Mouse (Mus musculus): ENCODE results near the gene Myo1a. TPM values are rescaled to one million over a fixed set of nuclear protein-coding genes. Genes with fewer than 3 reads are reported as not detected.
"Not testable (repeated sequence)": the region's sequence is repeated elsewhere in the genome, so short reads cannot be mapped to it uniquely, and the experiment has no call there.

Myo1a gene
- polyA plus RNA-seq, 1 experiment from 2014 or later: 0.73 TPM

DNA sequence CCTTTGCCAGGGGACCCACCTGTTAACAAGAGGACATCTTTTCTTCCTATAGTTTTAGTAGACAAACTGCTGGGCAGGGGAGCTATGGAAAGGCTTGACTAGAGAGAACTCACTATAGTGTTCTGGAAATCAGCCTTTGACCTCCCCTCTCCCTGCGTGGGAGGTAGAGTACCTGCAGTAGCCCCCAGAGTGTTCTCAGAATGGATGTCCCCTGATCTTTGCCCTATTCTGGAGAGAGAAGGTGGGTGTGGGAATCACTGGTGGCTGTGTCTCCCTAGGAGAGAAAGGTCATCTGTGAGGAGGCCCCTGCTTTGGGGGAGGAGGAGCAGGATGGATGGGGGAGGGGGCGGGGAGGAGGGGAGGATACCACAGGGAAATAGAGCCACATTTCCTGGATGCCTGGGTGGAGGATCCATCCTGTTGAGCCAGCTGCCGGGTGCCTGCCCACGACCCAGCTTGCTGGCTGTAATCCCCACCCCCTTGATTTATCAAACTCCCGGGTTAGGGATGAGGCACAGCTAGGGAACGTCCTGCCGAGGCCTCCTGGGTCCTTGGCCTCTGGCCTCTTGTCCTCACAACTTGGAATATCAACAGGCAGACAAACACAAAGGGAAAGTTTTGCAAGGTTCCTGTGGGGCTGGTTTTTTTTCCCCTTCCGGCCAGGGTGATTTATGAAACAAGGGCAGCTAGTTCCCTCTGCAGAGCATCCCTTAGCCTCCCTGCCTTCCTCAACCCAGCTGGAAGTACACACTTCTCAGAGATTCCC lies 44.1 kb downstream of the Myo1a start:
- H3K9ac ChIP-seq (ENCODE audit: low read depth, low read length): no peak overlapping the region

DNA sequence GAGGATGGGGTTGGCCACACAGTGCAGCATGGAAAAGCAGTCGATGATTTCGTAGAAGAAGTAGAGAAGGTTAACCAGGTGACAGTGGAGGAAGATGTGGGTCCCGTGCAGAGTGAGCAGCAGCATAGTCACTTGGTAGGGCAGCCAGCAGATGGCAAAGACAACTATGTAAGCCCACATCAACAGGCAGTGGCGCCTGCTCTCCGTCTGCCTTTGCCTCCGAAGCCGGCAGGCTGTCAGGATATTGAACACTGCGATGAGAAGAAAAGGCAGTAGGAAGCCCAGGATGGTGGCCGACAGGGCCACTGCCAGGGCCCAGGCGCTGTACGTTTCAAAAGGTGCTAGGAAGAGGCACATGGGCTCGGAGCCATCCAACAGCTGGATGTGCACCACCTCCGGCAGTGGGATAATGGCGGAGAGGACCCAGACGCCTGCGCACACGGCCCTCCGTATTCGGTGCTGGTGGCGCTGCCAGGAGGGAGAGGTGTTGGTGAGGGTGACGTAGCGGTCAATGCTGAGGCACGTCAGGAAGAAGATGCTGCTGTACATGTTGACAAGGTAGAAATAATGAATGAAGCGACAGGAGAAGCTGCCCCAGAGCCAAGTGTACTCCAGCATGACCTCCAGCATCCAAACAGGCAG lies 45.3 kb downstream of the Myo1a start:
- ATAC-seq: no peak
- Histone ChIP-seq H3K9ac (ENCODE audit: low read depth, low read length) (peak overlapping the region; percentile 24), H3K27me3 (replicated peaks; ENCODE audit: control insufficient read depth, insufficient read depth, low read length) (no peaks in the 10 kb centered on the region)

More for the DNA sequence above, 44.1 kb downstream of the Myo1a start:
- peaks cover 2% of the 10 kb centered on the region; the same call in 1 of the 2 replicates for H3K4me1 ChIP-seq (ENCODE audit: control insufficient read depth, insufficient read depth, low read depth, low read length)
- peaks cover 13% of the 10 kb centered on the region for H3K36me3 ChIP-seq (ENCODE audit: control insufficient read depth, insufficient read depth, low read length)
- H3K9me3 ChIP-seq (ENCODE audit: control insufficient read depth, low read length): no peaks in the 10 kb centered on the region
- no peaks in the 10 kb centered on the region for H3K27me3 ChIP-seq (replicated peaks; ENCODE audit: control insufficient read depth, insufficient read depth, low read length)
- peak overlapping the region; percentile 49 for H3K4me2 ChIP-seq (ENCODE audit: low read length)
- WGBS: 8% methylated on average over 8 of the region's 8 CpGs
- H3K27ac ChIP-seq (ENCODE audit: low read depth, low read length): no peak overlapping the region
- ATAC-seq: no peak
- H3K4me3 ChIP-seq (ENCODE audit: low read length): no peak overlapping the region

DNA sequence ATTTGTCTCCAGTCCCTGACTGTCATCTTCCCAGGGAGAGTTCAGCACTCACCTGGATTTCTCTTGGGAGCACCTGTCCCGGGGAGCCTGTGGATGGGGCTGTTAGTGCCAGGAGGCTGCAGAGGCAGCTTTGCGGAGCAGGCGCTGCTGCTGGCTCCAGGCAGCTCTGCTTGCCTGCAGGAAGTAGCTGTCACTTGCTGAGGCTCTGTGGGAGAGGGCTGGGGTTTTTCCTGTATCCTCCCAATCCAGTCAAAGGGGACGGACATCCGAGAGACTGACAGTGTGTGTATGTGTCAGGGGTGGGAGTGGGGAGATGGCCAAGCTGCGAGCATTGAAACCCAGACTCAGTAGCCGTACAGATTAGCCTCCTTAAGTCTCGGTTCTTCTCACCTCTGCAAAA lies 46.6 kb downstream of the Myo1a start, which contains the start of gene Gpr182:
Gene Gpr182, minus strand, starts transcription at position 185 of the 400 bp plus-strand sequence.
- WGBS: 62% methylated on average over 8 of the region's 8 CpGs
- Histone ChIP-seq H3K4me2 (ENCODE audit: low read length) (peak within 1 kb of the TSS; percentile 49), H3K4me1 (ENCODE audit: control insufficient read depth, insufficient read depth, low read depth, low read length) (peaks cover 2% of the 10 kb centered on the region; the same call in 1 of the 2 replicates), H3K9me3 (ENCODE audit: control insufficient read depth, low read length) (no peaks in the 10 kb centered on the region), H3K36me3 (ENCODE audit: control insufficient read depth, insufficient read depth, low read length) (peaks cover 4% of the 10 kb centered on the region; the same call in 1 of the 2 replicates), H3K27ac (ENCODE audit: low read depth, low read length) (no peak within 1 kb of the TSS), H3K27me3 (replicated peaks; ENCODE audit: control insufficient read depth, insufficient read depth, low read length) (no peaks in the 10 kb centered on the region), H3K9ac (ENCODE audit: low read depth, low read length) (no peak within 1 kb of the TSS), H3K4me3 (ENCODE audit: low read length) (no peak within 1 kb of the TSS)
- ATAC-seq: no peak

More for the DNA sequence above, 45.3 kb downstream of the Myo1a start:
- WGBS: 52% methylated on average over 24 of the region's 24 CpGs
- Histone ChIP-seq H3K36me3 (ENCODE audit: control insufficient read depth, insufficient read depth, low read length) (peaks cover 6% of the 10 kb centered on the region), H3K4me3 (ENCODE audit: low read length) (peak overlapping the region; percentile 29), H3K9me3 (ENCODE audit: control insufficient read depth, low read length) (no peaks in the 10 kb centered on the region), H3K4me1 (ENCODE audit: control insufficient read depth, insufficient read depth, low read depth, low read length) (peaks cover 2% of the 10 kb centered on the region; the same call in 1 of the 2 replicates), H3K4me2 (ENCODE audit: low read length) (peak overlapping the region; percentile 49), H3K27ac (ENCODE audit: low read depth, low read length) (peak overlapping the region; percentile 17; the same call in 1 of the 2 replicates)

DNA sequence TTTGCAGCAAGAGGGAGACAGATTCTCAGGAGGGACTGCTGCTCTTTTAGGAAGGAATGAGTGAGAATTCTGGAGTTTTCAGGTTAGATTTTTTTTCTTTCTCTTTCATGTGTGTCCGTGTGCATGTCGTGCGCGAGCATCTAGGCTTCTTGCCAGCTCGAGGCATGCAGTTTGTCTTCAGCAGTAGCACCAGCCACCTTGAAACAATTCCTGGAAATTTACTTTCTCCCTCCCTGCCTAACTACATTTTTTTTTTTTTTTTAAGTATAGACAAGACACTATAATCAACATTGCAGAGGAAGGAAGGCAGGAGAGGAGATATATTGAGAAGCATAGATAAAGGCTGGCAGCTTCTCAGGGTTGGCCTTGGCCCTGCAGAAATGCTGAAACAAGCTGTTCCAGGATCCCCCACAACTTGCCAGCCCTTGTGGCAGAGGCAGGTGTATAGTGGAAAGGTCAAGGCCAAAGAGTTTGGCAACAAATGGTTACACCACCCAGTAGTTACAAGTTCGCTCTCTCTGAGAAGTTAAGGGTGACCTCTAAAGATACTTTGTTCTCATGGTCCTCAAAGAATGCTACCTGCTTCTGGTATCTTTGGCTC lies 49.7 kb downstream of the Myo1a start:
- H3K9me3 ChIP-seq (ENCODE audit: control insufficient read depth, low read length): no peaks in the 10 kb centered on the region
- H3K4me2 ChIP-seq (ENCODE audit: low read length): no peak overlapping the region
- no peak overlapping the region for H3K4me3 ChIP-seq (ENCODE audit: low read length)
- H3K27ac ChIP-seq (ENCODE audit: low read depth, low read length): no peak overlapping the region
- H3K4me1 ChIP-seq (ENCODE audit: control insufficient read depth, insufficient read depth, low read depth, low read length): peaks cover 2% of the 10 kb centered on the region; the same call in 1 of the 2 replicates
- WGBS: 77% methylated on average over 6 of the region's 6 CpGs
- no peaks in the 10 kb centered on the region for H3K27me3 ChIP-seq (replicated peaks; ENCODE audit: control insufficient read depth, insufficient read depth, low read length)
- ATAC-seq: no peak
- no peak overlapping the region for H3K9ac ChIP-seq (ENCODE audit: low read depth, low read length)
- H3K36me3 ChIP-seq (ENCODE audit: control insufficient read depth, insufficient read depth, low read length): no peaks in the 10 kb centered on the region

DNA sequence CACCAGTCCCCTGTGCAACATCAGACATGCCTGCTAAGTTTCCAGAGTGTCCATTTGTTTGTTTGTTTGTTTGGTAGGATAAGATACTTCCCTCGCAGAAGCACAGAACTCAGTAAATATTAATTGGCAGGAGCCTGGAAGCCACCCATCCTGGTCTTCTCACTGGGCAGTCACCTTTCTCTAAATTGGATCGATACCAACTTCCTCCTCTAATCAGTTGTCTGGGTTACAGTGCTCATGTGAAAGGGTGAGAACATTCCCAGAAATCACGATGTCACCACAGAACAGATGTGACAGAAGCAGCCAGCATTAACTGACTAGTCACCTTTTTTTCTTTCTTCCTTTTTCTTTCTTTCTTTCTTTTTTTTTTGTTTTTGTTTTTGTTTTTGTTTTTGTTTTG lies 50.3 kb downstream of the Myo1a start:
- no peak overlapping the region for H3K9ac ChIP-seq (ENCODE audit: low read depth, low read length)
- ATAC-seq: no peak
- 66% methylated on average over 3 of the region's 3 CpGs for WGBS

DNA sequence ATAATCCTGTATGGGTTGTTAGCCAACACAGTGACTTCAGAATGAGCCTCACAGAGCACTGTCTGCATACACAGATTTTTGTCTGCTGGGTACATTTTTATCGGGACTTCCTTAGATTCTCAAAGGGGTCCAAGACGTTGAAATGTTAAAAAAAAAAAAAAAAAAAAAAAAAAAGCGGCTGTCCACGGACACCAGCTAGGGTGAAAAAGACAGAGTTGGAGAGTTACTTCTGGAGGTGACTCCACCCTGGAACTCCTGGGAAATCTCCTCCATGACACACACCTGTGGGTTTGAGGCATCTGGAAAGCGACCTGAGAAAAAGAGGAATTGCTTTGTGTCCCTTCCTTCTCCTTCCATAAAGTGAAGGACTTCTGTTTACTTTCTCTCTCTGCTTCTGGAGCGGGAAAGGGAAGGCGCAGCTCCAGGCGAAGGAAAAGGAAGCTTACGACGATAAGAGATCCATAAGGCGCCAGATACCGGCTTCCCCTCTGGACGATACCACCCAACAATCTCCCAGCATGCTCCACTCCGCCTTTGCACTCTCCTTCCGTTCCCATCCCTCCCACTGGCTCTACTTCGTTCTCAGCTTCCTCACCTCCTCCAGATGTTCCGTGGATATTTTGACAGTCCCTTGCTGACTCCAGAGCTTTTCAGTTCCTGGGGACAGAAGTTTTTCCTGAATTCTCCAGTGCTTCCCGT lies 50.9 kb downstream of the Myo1a start:
- no peak for ATAC-seq
- 46% methylated on average over 18 of the region's 18 CpGs for WGBS

More for the DNA sequence above, 50.3 kb downstream of the Myo1a start:
- H3K36me3 ChIP-seq (ENCODE audit: control insufficient read depth, insufficient read depth, low read length): no peaks in the 10 kb centered on the region
- H3K9me3 ChIP-seq (ENCODE audit: control insufficient read depth, low read length): no peaks in the 10 kb centered on the region
- no peak overlapping the region for H3K27ac ChIP-seq (ENCODE audit: low read depth, low read length)
- no peak overlapping the region for H3K4me3 ChIP-seq (ENCODE audit: low read length)
- H3K27me3 ChIP-seq (replicated peaks; ENCODE audit: control insufficient read depth, insufficient read depth, low read length): no peaks in the 10 kb centered on the region
- no peak overlapping the region for H3K4me2 ChIP-seq (ENCODE audit: low read length)
- no peaks in the 10 kb centered on the region; the same call in 1 of the 2 replicates for H3K4me1 ChIP-seq (ENCODE audit: control insufficient read depth, insufficient read depth, low read depth, low read length)

DNA sequence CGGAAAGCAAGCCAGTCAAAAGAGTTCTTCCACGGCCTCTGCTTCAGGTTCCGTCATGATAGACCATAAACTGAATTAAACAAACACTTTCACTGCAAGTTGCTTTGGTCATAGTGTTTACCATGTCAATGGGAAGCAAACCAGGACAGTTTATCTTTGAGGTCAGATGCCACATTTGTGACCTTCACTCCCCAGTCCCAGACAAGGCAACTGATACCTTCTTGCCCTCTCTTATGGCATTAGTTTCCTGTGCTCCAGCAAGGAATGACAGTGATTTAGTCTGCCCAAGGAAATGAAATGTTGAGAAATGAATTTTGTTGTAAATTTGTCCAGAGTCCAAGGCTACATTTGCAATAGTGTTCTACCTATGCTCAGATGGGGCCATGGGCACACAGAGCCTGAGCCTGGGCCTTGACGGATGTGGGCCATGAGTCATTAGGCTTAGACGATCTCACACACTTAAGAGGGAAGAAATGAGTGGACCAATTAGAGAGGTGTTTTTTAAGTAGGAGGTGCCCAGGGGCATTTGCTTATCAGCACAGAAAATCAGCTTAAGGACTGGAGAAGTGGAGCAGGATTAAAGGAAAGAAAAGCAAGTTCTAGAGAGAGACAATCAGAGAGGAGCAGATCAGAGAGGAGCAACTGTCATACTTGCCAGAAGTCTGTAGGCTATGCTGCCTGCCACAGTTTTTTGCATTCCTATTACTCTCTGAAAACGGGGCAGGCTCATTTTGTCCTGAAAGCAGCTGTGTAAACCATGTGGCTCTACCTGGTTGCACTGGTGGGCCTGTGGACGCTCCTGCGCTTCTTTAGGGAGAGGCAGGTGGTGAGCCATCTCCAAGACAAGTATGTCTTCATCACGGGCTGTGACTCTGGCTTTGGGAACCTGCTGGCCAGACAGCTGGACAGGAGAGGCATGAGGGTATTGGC lies 54.5 kb downstream of the Myo1a start, which contains the start of the genes Rdh1 and Rdh16f1:
Gene Rdh1, plus strand, starts transcription at position 541 of the 930 bp plus-strand sequence.
Gene Rdh16f1, plus strand, starts transcription at position 607 of the 930 bp plus-strand sequence.
- no peak within 1 kb of the TSS for H3K9ac ChIP-seq (ENCODE audit: low read depth, low read length)
- ATAC-seq: no peak
- 82% methylated on average over 9 of the region's 9 CpGs for WGBS
- no peaks in the 10 kb centered on the region for H3K4me1 ChIP-seq (ENCODE audit: control insufficient read depth, insufficient read depth, low read depth, low read length)
- no peaks in the 10 kb centered on the region for H3K27me3 ChIP-seq (replicated peaks; ENCODE audit: control insufficient read depth, insufficient read depth, low read length)
- no peak within 1 kb of the TSS for H3K4me2 ChIP-seq (ENCODE audit: low read length)
- no peaks in the 10 kb centered on the region for H3K9me3 ChIP-seq (ENCODE audit: control insufficient read depth, low read length)
- H3K27ac ChIP-seq (ENCODE audit: low read depth, low read length): no peak within 1 kb of the TSS
- no peak within 1 kb of the TSS for H3K4me3 ChIP-seq (ENCODE audit: low read length)
- no peaks in the 10 kb centered on the region for H3K36me3 ChIP-seq (ENCODE audit: control insufficient read depth, insufficient read depth, low read length)

More for the DNA sequence above, 50.9 kb downstream of the Myo1a start:
- H3K27me3 ChIP-seq (replicated peaks; ENCODE audit: control insufficient read depth, insufficient read depth, low read length): no peaks in the 10 kb centered on the region
- H3K27ac ChIP-seq (ENCODE audit: low read depth, low read length): no peak overlapping the region
- H3K4me1 ChIP-seq (ENCODE audit: control insufficient read depth, insufficient read depth, low read depth, low read length): no peaks in the 10 kb centered on the region
- H3K4me3 ChIP-seq (ENCODE audit: low read length): no peak overlapping the region
- no peaks in the 10 kb centered on the region for H3K9me3 ChIP-seq (ENCODE audit: control insufficient read depth, low read length)
- no peak overlapping the region for H3K9ac ChIP-seq (ENCODE audit: low read depth, low read length)
- peak overlapping the region; percentile 45; the same call in 1 of the 2 replicates for H3K4me2 ChIP-seq (ENCODE audit: low read length)
- no peaks in the 10 kb centered on the region for H3K36me3 ChIP-seq (ENCODE audit: control insufficient read depth, insufficient read depth, low read length)

DNA sequence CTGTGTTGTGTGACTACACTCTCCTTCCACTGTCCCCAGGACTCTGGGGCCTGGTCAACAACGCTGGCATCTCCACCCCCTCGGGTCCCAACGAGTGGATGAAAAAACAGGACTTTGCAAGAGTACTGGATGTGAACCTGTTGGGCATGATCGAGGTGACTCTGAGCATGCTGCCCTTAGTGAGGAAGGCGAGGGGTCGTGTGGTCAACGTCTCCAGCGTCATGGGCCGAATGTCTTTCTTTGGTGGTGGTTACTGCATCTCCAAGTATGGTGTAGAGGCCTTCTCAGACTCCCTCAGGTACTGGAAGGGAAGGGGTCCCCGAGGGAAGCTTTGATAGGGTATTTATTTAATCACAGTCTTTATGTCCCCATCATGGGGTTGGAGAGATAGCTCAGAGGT lies 58.0 kb downstream of the Myo1a start:
- H3K4me1 ChIP-seq (ENCODE audit: control insufficient read depth, insufficient read depth, low read depth, low read length); H3K36me3 ChIP-seq (ENCODE audit: control insufficient read depth, insufficient read depth, low read length); H3K27me3 ChIP-seq (replicated peaks; ENCODE audit: control insufficient read depth, insufficient read depth, low read length); H3K9me3 ChIP-seq (ENCODE audit: control insufficient read depth, low read length); H3K27ac ChIP-seq (ENCODE audit: low read depth, low read length); H3K4me2 ChIP-seq (ENCODE audit: low read length); H3K4me3 ChIP-seq (ENCODE audit: low read length); ATAC-seq; H3K9ac ChIP-seq (ENCODE audit: low read depth, low read length): not testable (repeated sequence)
- 87% methylated on average over 10 of the region's 10 CpGs for WGBS

Data from hindbrain, embryonic 16.5 days (tissue).